Mouse (Mus musculus) embryonic facial prominence, embryonic 10.5 days (tissue): ENCODE data around the gene Dnaic1. TPM values are rescaled to one million over a fixed set of nuclear protein-coding genes. Genes with fewer than 3 reads are reported as not detected.

Experiments used
- DNase-seq: peaks from one replicate; pipeline ENCODE4 v3.0.0-alpha.2; 2017; ENCODE audit warnings: low spot score
- H3K27ac ChIP-seq: fragments of 300-500 bp; sonication (generic); replicated peaks from 2 replicates; pipeline ENCODE4 v1.5.1; 2016; ENCODE audit warnings: mild to moderate bottlenecking
- H3K27me3 ChIP-seq: fragments of 300-500 bp; sonication (generic); replicated peaks from 2 replicates; pipeline ENCODE4 v1.6.1; 2016; ENCODE audit warnings: low read depth, mild to moderate bottlenecking; ENCODE audit not compliant: poor library complexity, severe bottlenecking
- H3K36me3 ChIP-seq: fragments of 300-500 bp; sonication (generic); replicated peaks from 2 replicates; pipeline ENCODE4 v1.6.1; 2016; ENCODE audit warnings: mild to moderate bottlenecking, moderate library complexity
- H3K4me1 ChIP-seq: fragments of 300-500 bp; sonication (generic); 2 replicates; pipeline ENCODE4 v1.6.1; 2016
- H3K4me3 ChIP-seq: fragments of 300-500 bp; sonication (generic); 2 replicates; pipeline ENCODE4 v1.5.1; 2016; ENCODE audit warnings: mild to moderate bottlenecking, moderate library complexity
- H3K9me3 ChIP-seq: fragments of 300-500 bp; sonication (generic); 2 replicates; pipeline ENCODE4 v1.6.1; 2016; ENCODE audit warnings: mild to moderate bottlenecking
- WGBS: fragments of 180-500 bp; shearing (Covaris S2); methylation state at CpG from one replicate; pipeline ENCODE4 v1.1.7; 2016; 5-methylcytosine and 5-hydroxymethylcytosine counted together
- polyA plus RNA-seq: library from polyadenylated mRNA; unstranded; fragments of >200 nt; fragmentation: Nextera tagmentation; extraction: Ambion mirVana; gene quantifications from 2 replicates; pipeline ENCODE4 v1.2.1, GENCODE M21; 2016

Dnaic1 gene
- polyA plus RNA-seq, 1 experiment from 2014 or later = 1.3 TPM

- Histone ChIP-seq H3K9me3 (no peaks in the 10 kb centered on the region), H3K27me3 (peaks cover 6% of the 10 kb centered on the region), H3K27ac (no peak overlapping the region), H3K36me3 (no peaks in the 10 kb centered on the region), H3K4me3 (no peak overlapping the region), H3K4me1 (peaks cover 8% of the 10 kb centered on the region)
- DNase-seq = no peak
- WGBS = 57% methylated on average over 6 of the region's 6 CpGs
Observed at GRCm38 (mm10) chr4:41575914-41576313, 6.3 kb downstream of the Dnaic1 start.

GRCm38 (mm10) chr4:41583353-41583752, 13.8 kb downstream of the Dnaic1 start:
- Histone ChIP-seq H3K27ac (no peak overlapping the region), H3K36me3 (no peaks in the 10 kb centered on the region), H3K9me3 (no peaks in the 10 kb centered on the region), H3K4me3 (no peak overlapping the region), H3K4me1 (no peaks in the 10 kb centered on the region), H3K27me3 (no peaks in the 10 kb centered on the region)
- WGBS = 86% methylated on average over 7 of the region's 7 CpGs
- no peak for DNase-seq

- Histone ChIP-seq H3K27me3 (peaks cover 21% of the 10 kb centered on the region), H3K27ac (no peak overlapping the region), H3K4me3 (no peak overlapping the region), H3K4me1 (no peaks in the 10 kb centered on the region; the same call in 1 of the 2 replicates), H3K36me3 (no peaks in the 10 kb centered on the region), H3K9me3 (no peaks in the 10 kb centered on the region)
- no peak for DNase-seq
- WGBS = 45% methylated on average over 4 of the region's 4 CpGs
Observed at GRCm38 (mm10) chr4:41602818-41603217, 33.2 kb downstream of the Dnaic1 start.

- Histone ChIP-seq H3K4me3 (no peak overlapping the region), H3K9me3 (no peaks in the 10 kb centered on the region), H3K36me3 (no peaks in the 10 kb centered on the region), H3K4me1 (no peaks in the 10 kb centered on the region; the same call in 1 of the 2 replicates), H3K27me3 (peaks cover 21% of the 10 kb centered on the region), H3K27ac (no peak overlapping the region)
- peak; percentile 32 for DNase-seq
- WGBS = 45% methylated on average over 8 of the region's 8 CpGs
Observed at GRCm38 (mm10) chr4:41604476-41605396, 35.2 kb downstream of the Dnaic1 start.

GRCm38 (mm10) chr4:41606784-41607183, 37.2 kb downstream of the Dnaic1 start:
- WGBS = 37% methylated on average over 4 of the region's 4 CpGs
- Histone ChIP-seq H3K27ac (no peak overlapping the region), H3K36me3 (no peaks in the 10 kb centered on the region), H3K4me1 (peaks cover 15% of the 10 kb centered on the region), H3K4me3 (no peak overlapping the region), H3K9me3 (no peaks in the 10 kb centered on the region), H3K27me3 (peaks cover 21% of the 10 kb centered on the region)
- peak; percentile 80 for DNase-seq

- H3K27ac ChIP-seq = no peak overlapping the region
- H3K4me3 ChIP-seq = no peak overlapping the region
- no peaks in the 10 kb centered on the region for H3K9me3 ChIP-seq
- peaks cover 20% of the 10 kb centered on the region for H3K4me1 ChIP-seq
- H3K36me3 ChIP-seq = no peaks in the 10 kb centered on the region
- DNase-seq = no peak
- WGBS = 84% methylated on average over 10 of the region's 10 CpGs
- peaks cover under 1% of the 10 kb centered on the region; the same call in 1 of the 2 replicates for H3K27me3 ChIP-seq
Observed at GRCm38 (mm10) chr4:41609681-41610593, 40.4 kb downstream of the Dnaic1 start.

GRCm38 (mm10) chr4:41610594-41610980, 41.0 kb downstream of the Dnaic1 start:
- Histone ChIP-seq H3K36me3 (no peaks in the 10 kb centered on the region), H3K4me3 (no peak overlapping the region), H3K27me3 (peaks cover 7% of the 10 kb centered on the region; the same call in 1 of the 2 replicates), H3K27ac (0 out of 2 replicates have a peak overlapping the region, but pooled peaks have one; percentile 25), H3K4me1 (peaks cover 20% of the 10 kb centered on the region), H3K9me3 (no peaks in the 10 kb centered on the region)
- DNase-seq = no peak
- 35% methylated on average over 6 of the region's 6 CpGs for WGBS

- H3K9me3 ChIP-seq = no peaks in the 10 kb centered on the region
- no peaks in the 10 kb centered on the region for H3K36me3 ChIP-seq
- H3K4me1 ChIP-seq = peaks cover 20% of the 10 kb centered on the region
- peaks cover 17% of the 10 kb centered on the region; the same call in 1 of the 2 replicates for H3K27me3 ChIP-seq
- H3K4me3 ChIP-seq = no peak overlapping the region
- no peak for DNase-seq
- H3K27ac ChIP-seq = no peak overlapping the region
- WGBS = 56% methylated on average over 8 of the region's 8 CpGs
Observed at GRCm38 (mm10) chr4:41612166-41612565, 42.6 kb downstream of the Dnaic1 start.

- H3K4me3 ChIP-seq = no peak overlapping the region
- H3K27me3 ChIP-seq = peaks cover 24% of the 10 kb centered on the region; the same call in 1 of the 2 replicates
- no peaks in the 10 kb centered on the region for H3K36me3 ChIP-seq
- H3K27ac ChIP-seq = no peak overlapping the region
- DNase-seq = peak; percentile 81
- WGBS = 9% methylated on average over 7 of the region's 7 CpGs
- H3K4me1 ChIP-seq = peaks cover 33% of the 10 kb centered on the region
- H3K9me3 ChIP-seq = no peaks in the 10 kb centered on the region
Observed at GRCm38 (mm10) chr4:41614156-41614555, 44.6 kb downstream of the Dnaic1 start.

GRCm38 (mm10) chr4:41615661-41616599, 46.4 kb downstream of the Dnaic1 start:
- Histone ChIP-seq H3K4me1 (peaks cover 30% of the 10 kb centered on the region), H3K27me3 (peaks cover 37% of the 10 kb centered on the region), H3K27ac (no peak overlapping the region), H3K4me3 (no peak overlapping the region), H3K36me3 (no peaks in the 10 kb centered on the region), H3K9me3 (no peaks in the 10 kb centered on the region)
- 65% methylated on average over 9 of the region's 9 CpGs for WGBS
- no peak for DNase-seq

GRCm38 (mm10) chr4:41618916-41619746, 49.6 kb downstream of the Dnaic1 start:
- DNase-seq = no peak
- WGBS = 57% methylated on average over 12 of the region's 12 CpGs
- Histone ChIP-seq H3K27ac (no peak overlapping the region), H3K27me3 (peaks cover 46% of the 10 kb centered on the region), H3K4me3 (no peak overlapping the region), H3K4me1 (peaks cover 17% of the 10 kb centered on the region), H3K36me3 (no peaks in the 10 kb centered on the region), H3K9me3 (no peaks in the 10 kb centered on the region)
